Mouse (Mus musculus) thymus, postnatal 10 days (tissue): ENCODE results near the gene Slc25a33.

Experiments used
- DNase-seq, 2 experiments: peaks; one replicate each; pipeline ENCODE4 v3.0.0; 2021; ENCODE audit warnings: low spot score in 2 of 2

Gene Slc25a33

DNA sequence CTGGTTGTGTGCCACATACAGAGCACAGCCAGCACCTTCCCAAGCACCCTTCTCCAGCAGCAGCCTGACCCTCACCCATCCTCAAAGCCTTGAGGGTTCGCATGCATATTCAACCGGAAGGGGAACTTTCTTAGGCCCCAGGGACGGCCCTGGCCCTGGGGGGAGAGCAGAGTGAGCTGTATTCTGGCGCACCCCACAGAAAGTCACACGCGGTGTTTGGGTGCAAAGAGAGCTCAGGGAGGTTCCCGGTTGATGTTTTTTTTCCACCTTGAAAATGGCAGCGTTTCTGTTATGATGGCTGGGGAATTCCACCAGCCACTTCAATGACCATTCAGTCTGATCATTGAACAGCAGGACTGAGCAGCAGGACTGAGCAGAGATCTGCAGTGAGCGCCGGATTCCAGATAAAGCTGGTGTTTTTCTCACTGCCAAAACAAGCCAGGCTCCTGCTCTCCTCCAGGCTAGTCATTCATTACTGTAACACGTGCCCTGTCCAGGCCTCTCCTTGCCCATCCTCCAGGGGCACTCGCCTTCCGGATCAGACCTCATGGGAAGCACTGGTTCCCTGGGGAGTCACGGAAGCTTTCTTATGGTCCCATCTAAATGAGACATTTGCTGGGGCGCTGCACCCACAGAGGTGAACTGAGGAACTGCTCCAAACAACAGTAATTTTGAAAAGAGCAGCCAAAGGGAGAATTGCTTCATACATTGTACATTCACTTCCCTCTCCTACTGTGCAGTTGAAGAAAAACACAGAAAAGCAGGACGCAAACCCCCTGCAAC, 77.7 kb downstream of the Slc25a33 start:
- peak in 1 of 2 experiments; percentile 30 for DNase-seq
